Mouse (Mus musculus): ENCODE results near the gene Zmym3.

Zmym3 gene

DNA sequence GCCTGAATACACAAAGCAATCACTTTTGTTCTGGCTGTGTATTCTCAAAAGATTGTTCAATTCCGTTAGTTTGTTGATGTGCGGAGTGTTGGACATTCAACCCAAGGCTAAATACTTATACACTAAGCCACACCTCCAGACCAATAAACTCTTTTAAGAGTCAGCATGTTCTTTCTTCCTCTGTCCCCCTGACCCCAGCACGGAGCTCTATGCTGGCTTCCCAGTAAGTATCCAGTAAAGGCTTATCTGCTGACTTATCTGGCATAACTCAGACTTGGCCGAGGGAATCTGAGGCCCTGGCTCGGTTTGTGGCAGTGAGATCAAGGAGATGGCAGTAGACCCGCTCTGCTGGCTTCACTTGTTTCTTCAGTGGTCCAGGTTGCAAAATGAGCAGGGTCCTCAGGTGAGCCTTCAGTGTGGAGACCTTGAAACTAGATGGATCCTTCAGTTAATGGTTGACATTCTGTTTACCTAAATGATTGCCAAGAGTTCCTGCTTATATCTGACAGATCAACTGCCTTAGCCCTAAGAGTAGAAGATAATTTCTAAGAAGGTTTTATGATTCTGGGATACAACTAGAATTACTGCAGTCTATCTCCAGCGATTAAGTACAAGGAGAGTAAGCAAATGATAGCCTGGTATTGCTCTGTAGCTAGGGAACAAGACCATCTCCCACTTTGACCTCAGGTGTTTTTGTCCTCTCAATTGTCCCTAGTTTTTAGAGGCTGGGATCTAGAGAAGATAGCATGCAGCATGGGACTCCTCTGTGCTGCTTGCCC lies 44.3 kb downstream of the Zmym3 start, which contains the start of gene Gjb1:
Gene Gjb1, plus strand, starts transcription at position 189 of the 779 bp plus-strand sequence.
- WGBS = 81% methylated on average over 7 of the region's 7 CpGs

DNA sequence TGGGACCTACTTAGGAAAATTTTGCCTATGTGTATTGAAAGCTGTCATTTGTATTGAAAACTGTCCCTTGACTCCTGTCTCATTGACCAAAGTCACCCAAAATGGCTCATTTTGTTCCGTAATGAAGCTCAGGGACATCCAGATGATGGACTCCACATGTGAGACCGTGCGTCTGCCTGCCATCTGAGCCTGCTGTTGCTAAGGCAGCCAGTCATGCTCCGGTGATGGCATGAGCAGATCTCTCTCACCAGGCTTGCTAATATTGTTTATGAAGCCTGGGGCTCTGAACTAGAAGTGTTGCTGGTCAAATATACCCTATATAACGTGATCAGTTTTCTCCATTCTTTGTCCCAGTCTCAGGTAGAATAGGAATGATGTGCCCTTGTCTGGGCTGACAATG lies 47.7 kb downstream of the Zmym3 start:
- WGBS = 91% methylated on average over 5 of the region's 5 CpGs

DNA sequence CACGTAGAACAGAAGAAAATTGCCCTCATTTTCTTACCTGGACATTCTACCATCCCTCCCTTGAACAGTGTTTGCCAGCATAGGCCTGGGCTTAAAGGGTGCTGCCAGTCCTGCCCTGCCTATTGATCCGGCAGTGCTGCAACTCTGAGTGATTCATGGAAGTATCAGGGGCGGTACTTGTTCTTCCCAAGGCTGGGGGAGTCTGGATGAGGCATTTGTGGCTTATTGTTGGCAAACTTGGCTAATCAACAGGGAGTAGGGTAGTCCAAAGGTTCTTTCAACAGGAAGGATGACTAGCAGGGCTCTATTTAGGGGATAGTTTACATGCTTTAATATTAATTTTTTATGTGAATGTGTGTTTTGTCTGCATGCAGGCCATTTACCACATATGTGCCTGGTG lies 50.1 kb downstream of the Zmym3 start:
- WGBS = 82% methylated on average over 3 of the region's 3 CpGs

DNA sequence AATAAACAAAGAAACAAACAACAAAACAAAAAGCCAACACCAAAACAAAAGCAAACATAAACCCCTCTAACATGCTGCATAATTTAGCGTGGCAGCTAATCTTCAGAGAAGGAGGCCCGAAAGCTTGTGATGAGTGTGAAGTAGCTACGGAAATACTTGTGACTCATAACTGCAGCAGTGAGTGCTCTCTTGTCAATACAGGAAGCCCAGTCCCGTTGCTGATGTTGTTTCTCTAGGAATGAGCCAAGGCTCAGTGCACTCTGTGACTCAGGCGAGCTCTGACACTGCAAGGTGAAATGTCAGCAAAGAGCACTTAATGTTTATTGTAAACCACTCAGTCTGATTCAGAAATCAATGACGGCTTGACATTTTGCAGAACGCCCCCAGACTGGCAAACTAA lies 51.6 kb downstream of the Zmym3 start:
- 45% methylated on average over 7 of the region's 7 CpGs for WGBS

DNA sequence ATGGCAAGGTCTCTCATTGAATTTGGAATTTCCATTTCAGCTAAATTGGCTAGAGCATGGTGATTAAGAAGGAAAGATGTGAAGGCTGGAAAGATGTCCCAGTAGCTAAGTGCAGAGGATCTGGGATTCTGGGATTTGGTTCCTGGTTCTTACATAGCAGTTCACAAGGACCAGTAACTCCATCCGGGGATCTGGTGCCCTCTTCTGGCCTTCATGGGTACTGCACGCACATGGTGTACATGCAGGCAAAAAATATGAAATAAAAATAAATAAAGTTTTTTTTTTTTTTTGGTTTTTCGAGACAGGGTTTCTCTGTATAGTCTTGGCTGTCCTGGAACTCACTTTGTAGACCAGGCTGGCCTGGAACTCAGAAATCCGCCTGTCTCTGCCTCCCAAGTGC lies 61.7 kb downstream of the Zmym3 start:
- WGBS = 85% methylated on average over 4 of the region's 4 CpGs
